Mouse (Mus musculus): ENCODE results near the gene Kcnn1. TPM values are rescaled to one million over a fixed set of nuclear protein-coding genes. Genes with fewer than 3 reads are reported as not detected.
"Not testable (repeated sequence)": the region's sequence is repeated elsewhere in the genome, so short reads cannot be mapped to it uniquely, and the experiment has no call there.

Kcnn1 gene
- total RNA-seq, 2 experiments from 2014 or later = 18.3 to 27.0 TPM

- DNase-seq (ENCODE audit: low spot score in 2 of 2) = no peak
- intact Hi-C loops (cut with DNase I) = no loop called here
Measured at GRCm38 (mm10) chr8:70832371-70832770, 30.7 kb downstream of the Kcnn1 start.

DNA sequence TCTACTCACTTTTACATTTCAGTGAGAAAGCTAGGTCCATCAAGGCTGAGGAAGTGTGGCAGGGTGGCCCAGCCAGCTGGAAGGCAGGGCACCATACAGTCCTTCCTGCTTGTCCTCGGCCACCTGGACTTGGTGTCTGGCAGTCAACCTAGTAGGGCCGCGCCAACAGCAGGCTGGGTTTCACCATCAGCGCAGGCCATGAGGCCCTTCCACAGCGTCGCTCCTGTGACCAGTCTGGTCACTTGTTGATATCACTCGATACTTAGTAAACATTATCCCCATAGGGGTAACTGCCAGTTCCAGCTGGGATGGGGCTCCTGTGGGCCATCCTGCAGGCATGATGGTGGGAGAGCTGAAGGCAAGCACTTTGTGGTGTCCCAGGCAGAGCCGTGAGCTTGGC is 31.5 kb downstream of the Kcnn1 start:
- DNase-seq (ENCODE audit: low spot score in 2 of 2) = no peak
- intact Hi-C loops (cut with DNase I) = no loop called here

- intact Hi-C loops (cut with DNase I) = no loop called here
- DNase-seq (ENCODE audit: low spot score in 2 of 2) = no peak
Measured at GRCm38 (mm10) chr8:70827796-70828195, 35.3 kb downstream of the Kcnn1 start.

DNA sequence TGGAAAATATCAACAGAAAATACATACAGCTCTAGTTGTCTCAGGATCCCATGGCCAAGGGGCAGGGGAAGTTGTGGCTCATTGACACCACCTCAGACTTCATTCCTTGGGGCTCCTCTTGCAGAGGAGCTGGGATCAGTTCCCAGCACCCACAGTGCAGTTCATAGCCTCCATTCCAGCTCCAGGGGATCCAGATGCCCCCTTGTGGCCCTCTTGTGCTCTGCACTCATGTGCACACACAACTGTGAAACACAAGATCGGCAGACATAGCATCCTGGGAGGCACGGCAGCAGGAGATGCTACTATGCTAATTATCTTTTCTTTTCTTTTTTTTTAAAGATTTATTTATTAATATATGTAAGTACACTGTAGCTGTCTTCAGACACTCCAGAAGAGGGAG is 36.0 kb downstream of the Kcnn1 start:
- no peak for DNase-seq (ENCODE audit: low spot score in 2 of 2)
- intact Hi-C loops (cut with DNase I) = no loop called here

DNA sequence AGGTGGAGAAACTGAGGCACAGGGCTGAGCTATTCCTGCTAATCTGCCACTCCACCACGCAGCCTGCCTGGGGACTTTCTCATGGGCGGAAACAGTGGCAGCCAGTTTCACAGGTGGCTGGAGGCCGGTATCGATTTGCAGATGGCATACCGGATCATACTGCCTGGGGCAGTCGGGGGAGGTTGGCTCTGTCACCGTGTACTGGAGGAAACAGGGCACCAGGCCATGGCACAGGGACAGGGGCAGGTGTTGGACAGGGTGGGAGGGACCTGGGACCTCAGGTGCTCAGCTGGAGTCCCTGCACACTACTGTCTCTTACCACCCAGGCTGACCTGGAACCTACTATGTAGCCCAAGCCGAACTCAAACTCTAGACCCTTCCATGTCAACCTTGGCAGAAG is 37.2 kb downstream of the Kcnn1 start:
- no peak for DNase-seq (ENCODE audit: low spot score in 2 of 2)
- intact Hi-C loops (cut with DNase I) = no loop called here

DNA sequence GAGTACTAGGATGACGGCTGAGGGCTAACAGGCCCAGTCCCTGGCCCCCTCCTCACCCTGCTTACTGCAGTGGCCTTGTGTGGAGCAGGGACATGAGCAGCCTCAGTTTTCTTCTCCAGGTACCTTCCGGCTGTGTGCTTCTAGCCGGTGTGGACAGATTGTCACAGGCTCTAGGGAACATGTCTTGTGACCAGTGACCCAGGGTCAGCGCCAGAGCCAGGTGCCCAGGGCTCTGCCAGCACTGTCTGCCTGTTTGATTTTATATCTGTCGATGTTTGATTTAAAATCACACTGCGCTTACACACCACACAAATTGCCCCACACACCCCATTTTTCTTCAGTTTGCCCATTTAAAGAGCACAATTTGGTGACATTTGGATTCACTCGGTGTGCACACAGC is 39.3 kb downstream of the Kcnn1 start:
- intact Hi-C loops (cut with DNase I) = loop anchor here (2.0 kb wide), 1 partner anchor 15 kb away; the partner anchor contains the start of gene Arrdc2
- DNase-seq (ENCODE audit: low spot score in 2 of 2) = no peak

GRCm38 (mm10) chr8:70822594-70822993 is 40.5 kb downstream of the Kcnn1 start:
- intact Hi-C loops (cut with DNase I) = loop anchor here (2.0 kb wide), 1 partner anchor 16 kb away; the partner anchor contains the start of gene Arrdc2
- not testable (repeated sequence) for DNase-seq (ENCODE audit: low spot score in 2 of 2)

DNA sequence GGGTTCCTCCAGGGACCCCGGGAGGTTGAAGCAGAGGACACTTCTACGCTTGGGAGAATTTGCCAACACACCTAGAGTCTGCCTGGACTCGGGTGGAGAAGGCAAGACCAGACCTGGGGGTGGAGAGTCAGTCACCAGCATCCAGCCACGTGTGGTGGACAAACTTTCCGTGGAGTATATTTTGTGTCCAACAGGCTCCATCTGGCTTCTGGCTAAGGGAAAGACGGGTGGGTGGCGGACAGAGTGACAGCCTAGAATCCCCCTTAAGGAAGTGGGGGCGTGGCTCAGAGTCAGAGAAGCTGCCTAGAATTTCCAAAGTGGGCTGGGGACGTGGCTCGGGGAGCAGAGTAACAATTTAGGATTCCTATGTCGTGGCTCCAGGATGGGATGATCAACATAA is 41.1 kb downstream of the Kcnn1 start:
- intact Hi-C loops (cut with DNase I) = loop anchor here (2.0 kb wide), 1 partner anchor 17 kb away; the partner anchor contains the start of gene Arrdc2
- DNase-seq (ENCODE audit: low spot score in 2 of 2) = no peak

GRCm38 (mm10) chr8:70821399-70821962 is 41.6 kb downstream of the Kcnn1 start:
- intact Hi-C loops (cut with DNase I) = no loop called here
- no peak for DNase-seq (ENCODE audit: low spot score in 2 of 2)

DNA sequence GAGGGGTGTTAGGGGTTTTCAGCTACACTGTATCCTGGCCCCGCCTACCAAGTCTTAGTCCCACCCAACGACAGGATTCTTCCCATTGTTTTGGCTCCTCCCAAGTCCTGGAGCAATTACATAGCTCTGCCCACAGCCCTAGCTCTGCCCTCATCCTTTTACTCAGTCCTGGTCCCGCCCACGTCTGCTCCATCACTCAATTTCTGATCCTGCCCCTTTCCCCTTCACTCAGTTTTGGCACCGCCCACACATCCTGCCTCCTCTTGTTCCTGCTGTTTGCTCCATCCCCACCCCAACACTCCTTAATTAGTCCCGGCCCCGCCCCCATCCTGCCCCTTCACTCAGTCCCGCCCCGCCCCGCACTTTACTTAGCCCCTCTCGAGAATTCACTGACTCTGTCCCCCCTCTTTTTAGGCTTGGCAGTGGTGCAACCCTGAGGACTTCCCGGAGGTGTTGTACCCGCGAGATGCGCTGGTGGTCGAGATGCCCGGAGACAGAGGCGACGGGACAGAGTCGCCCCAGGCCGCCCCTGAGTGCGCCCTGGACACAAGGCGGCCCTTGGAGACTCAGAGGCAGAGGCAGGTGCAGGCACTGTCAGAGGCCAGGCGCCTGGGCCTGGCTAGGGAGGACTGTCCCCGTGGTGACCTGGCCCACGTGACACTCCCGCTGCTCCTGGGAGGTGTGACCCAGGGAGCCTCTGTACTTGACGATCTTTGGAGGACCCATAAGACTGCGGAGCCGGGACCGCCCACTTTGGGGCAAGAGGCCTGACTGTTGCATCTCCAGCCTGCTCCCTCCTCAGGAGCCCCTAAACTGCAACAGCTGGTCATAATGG is 42.7 kb downstream of the Kcnn1 start:
- no peak for DNase-seq (ENCODE audit: low spot score in 2 of 2)

DNA sequence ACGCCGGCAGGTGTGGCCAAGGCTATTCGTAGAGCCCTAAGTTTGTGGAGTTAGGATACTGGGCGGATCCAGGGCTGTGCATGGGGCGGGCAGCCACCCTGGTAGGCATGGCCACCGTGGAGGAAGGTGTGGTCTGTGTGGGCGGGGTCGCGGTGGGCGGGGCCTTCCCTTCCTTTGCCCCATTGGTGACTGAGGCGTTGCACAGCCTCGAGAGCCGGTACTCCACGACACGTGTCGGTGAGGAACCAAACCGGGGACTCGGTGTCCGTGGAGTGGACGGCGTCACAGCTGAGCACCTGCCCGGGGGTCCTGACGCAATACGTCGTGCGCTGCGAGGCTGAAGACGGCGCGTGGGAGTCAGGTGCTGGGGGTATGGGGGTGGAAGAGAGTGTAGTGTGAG is 46.4 kb downstream of the Kcnn1 start:
- intact Hi-C loops (cut with DNase I) = no loop called here
- DNase-seq (ENCODE audit: low spot score in 2 of 2) = no peak

More for the DNA sequence above, 42.7 kb downstream of the Kcnn1 start:
- intact Hi-C loops (cut with DNase I) = no loop called here

DNA sequence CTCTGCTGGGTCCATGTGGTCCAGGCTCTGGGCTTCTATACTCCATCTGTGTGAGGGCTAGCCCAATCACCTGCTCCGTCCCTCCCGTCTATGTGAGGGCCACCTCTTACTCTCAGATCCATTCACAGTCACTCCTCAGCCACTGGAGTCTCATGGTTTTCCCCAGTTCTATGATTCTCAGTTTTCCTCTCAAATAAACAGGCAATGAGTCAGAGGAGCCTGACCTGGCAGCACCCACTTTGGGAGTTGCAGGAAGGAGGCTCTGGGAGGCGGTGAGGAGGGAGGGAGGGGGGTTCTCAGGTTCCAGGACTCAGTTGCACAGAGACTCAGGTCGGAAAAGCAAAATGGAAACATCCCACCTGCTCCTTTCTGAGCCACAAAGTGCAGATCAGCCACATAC is 50.2 kb downstream of the Kcnn1 start:
- intact Hi-C loops (cut with DNase I) = no loop called here
- no peak for DNase-seq (ENCODE audit: low spot score in 2 of 2)

DNA sequence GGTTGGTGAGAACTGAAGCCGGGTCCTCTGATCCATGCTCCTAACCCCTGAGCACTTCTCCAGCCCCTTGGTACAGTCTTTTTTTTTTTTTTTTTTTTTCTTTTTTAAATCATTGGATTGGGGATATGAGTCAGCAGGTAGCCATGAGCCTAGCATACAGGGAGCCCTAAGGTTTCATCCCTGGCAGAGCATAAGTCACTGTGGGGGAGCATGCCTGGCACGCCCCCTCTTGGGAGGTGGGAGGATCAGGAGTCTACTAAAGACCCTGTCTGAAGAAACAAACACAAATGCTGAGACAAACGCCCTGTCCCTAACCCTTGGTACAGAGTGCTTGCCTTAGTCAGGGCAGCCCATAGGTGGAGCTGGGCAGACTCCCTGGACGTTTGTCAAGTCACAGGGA is 51.0 kb downstream of the Kcnn1 start:
- intact Hi-C loops (cut with DNase I) = no loop called here
- DNase-seq (ENCODE audit: low spot score in 2 of 2) = no peak

GRCm38 (mm10) chr8:70810962-70811680 is 51.9 kb downstream of the Kcnn1 start:
- intact Hi-C loops (cut with DNase I) = no loop called here

GRCm38 (mm10) chr8:70808955-70809701 is 53.9 kb downstream of the Kcnn1 start:
- intact Hi-C loops (cut with DNase I) = no loop called here
- no peak for DNase-seq (ENCODE audit: low spot score in 2 of 2)

More at GRCm38 (mm10) chr8:70810962-70811680, 51.9 kb downstream of the Kcnn1 start:
- DNase-seq (ENCODE audit: low spot score in 2 of 2) = no peak

GRCm38 (mm10) chr8:70808239-70808638 is 54.8 kb downstream of the Kcnn1 start, which contains the start of gene Il12rb1:
Gene Il12rb1, plus strand, starts transcription at chr8:70808449.
- intact Hi-C loops (cut with DNase I) = no loop called here

GRCm38 (mm10) chr8:70807304-70807703 is 55.8 kb downstream of the Kcnn1 start:
- intact Hi-C loops (cut with DNase I) = no loop called here
- DNase-seq (ENCODE audit: low spot score in 2 of 2) = no peak

More at GRCm38 (mm10) chr8:70808239-70808638, 54.8 kb downstream of the Kcnn1 start, which contains the start of gene Il12rb1:
- DNase-seq (ENCODE audit: low spot score in 2 of 2) = no peak

DNA sequence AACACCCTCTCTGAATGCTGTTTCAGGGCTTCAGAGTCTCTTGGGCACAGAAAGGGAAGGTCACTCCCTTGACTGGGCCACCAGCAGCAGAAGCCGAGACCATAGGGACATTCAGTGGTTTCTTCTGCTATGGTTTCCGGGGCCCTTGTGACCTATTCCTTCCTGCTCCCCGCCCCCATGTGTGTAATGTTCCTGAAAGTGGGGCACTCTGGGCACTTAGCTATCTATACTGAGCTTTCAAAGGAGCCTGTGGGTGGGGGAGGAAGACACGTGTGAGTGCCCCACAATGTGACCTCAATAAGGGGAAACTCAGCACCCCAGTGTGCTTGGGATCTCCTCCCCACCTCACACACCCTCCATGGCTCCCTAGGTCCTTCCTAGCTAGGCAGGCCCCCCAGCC is 56.5 kb downstream of the Kcnn1 start:
- intact Hi-C loops (cut with DNase I) = no loop called here
- no peak for DNase-seq (ENCODE audit: low spot score in 2 of 2)

DNA sequence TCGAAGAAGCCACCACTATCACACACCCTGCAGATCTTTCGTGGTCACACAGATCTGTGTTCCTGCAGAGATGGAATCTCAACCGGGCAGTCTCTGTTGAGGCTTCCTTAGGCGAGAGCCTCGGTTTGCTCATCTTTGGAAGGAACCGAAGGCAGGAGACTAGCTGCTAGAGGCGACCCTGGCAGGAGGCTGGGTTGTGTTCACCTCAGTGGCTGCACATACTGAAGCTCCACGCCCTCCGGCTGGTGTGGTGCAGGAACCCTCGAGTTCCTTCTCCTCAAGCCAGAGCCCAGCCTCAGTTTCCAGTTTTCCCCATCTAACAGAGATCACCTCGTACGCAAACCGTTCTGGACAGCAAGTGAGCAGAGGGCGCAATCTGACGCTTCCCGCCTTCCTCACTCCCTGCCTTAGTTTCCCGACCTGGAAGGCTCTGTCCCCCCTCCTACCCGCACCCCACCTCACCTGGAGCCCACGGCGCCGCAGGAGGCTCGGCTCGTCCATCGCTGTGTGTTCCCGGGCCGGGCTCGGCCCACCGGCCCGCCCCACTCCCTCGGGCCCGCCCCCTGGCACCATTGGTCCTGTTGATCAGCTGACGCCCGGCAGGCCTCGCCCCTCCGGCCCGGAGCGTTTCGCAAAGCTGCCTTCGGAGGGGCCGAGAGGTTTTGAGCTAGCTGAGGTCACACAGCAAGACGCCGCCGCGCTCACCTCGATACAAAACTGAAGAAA is 58.4 kb downstream of the Kcnn1 start, which contains the start of gene Mast3:
Gene Mast3 (minus strand): TSS at position 574 of the 726 bp plus-strand sequence.
- intact Hi-C loops (cut with DNase I) = no loop called here

More for the DNA sequence above, 58.4 kb downstream of the Kcnn1 start, which contains the start of gene Mast3:
- peak; percentile 81 to 85 for DNase-seq (ENCODE audit: low spot score in 2 of 2)

Data from left cerebral cortex, postnatal 36 days (tissue).